Mouse (Mus musculus) stomach, postnatal 0 days (tissue): ENCODE measurements around the gene Cx3cl1.

ENCODE experiments used
- CTCF ChIP-seq: IDR thresholded peaks from 2 replicates; pipeline ENCODE4 v1.5.1; 2016; ENCODE audit warnings: antibody characterized with exemption, low read depth, mild to moderate bottlenecking, moderate library complexity
- EP300 ChIP-seq: optimal IDR thresholded peaks from 2 replicates; pipeline ENCODE3; 2016; ENCODE audit warnings: antibody characterized with exemption

DNA sequence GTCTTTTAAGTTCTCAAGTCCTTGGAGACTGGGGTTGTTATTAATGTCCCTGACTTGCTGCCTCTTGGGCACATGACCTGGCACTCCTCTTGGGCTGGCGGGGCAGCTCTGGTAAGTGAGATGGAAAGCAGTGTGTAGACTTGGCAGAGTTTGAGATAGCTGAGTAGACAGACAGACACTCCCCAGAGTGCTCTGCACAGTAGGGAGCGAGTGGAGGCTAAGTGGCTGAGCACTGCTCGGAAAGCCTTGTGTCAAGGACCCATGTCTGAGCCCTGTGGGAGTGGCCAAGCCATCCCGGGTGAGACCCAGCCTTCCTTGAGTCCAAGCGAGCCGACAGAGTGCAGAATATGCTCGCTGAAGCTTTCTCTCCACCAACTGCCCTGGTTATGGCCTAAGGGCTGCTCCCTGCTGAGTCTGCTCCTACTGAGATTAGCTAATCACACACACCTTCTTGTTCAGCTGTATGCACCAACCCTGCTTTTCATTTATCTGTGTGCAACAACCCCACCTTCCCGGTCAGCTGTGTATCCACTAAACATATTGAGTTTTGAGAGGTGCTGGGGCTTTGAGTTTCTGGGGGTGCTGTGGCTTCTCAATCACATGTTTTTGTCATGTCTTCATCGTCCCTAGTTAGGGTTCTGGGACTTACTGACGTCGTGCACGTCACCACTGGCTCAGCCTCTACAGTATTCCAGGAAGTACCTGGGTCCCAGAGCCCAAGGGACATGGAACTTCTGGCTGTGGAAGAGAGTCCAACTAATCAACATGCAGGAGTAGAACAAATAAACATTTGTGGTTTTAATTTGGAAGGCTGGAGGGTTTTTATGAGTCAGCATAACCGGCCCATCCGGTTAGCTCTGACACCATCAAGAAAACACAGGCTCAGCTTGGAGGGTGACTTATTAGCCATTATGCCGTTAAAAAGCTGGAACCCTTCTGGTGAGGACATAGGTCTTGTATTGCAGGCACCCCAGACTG lies 16.0 kb downstream of the Cx3cl1 start:
- TF ChIP-seq CTCF, result no peak
- no peak for TF ChIP-seq EP300
